Mouse (Mus musculus): ENCODE data around the gene Usp33.

DNA sequence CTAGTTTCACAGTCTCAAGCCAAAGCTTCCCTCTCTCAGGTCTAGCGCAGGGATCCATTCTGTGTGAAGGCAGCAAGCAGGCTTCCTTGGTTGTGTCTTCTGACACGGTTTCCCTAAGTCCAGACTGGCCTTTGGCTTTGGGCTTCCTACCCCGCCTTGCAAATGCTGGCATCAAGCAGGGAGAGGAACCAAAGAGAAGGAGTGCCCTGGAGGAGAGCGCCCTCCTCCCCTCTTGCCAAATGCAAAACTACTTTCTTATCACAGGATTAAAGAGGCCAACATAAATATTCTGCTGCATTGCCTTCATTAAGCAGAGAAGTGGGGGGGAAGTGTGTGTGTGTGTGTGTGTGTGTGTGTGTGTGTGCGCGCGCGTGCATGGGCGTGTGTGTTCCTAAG is 37.0 kb upstream of the Usp33 start:
- TF ChIP-seq CTCF (IDR thresholded peaks at IDR 0.05; ENCODE audit: extremely low read depth, insufficient read length, insufficient replicate concordance, low read depth, low read length) (no peak), POLR2A (IDR thresholded peaks at IDR 0.05; ENCODE audit: low read depth, low read length) (no peak)
